Mouse (Mus musculus) forebrain, embryonic 15.5 days (tissue): ENCODE data around the gene Cyp2d40. TPM values are rescaled to one million over a fixed set of nuclear protein-coding genes. Genes with fewer than 3 reads are reported as not detected.
"Not testable (repeated sequence)": the region's sequence is repeated elsewhere in the genome, so short reads cannot be mapped to it uniquely, and the experiment has no call there.

ENCODE experiments used
- ATAC-seq: fragments of 200-750 bp; cut with Nextera tagmentation; replicated peaks from 2 replicates; pipeline ENCODE4 v1.8.0; 2017; ENCODE audit warnings: mild to moderate bottlenecking, moderate TSS enrichment, moderate library complexity
- H3K27ac ChIP-seq: fragments of 300-500 bp; sonication (generic); replicated peaks from 2 replicates; pipeline ENCODE4 v1.5.1; 2015; ENCODE audit warnings: mild to moderate bottlenecking, inconsistent platforms
- H3K27me3 ChIP-seq: fragments of 300-500 bp; sonication (generic); 2 replicates; pipeline ENCODE4 v1.6.1; 2015; ENCODE audit warnings: inconsistent platforms
- H3K36me3 ChIP-seq: fragments of 300-500 bp; sonication (generic); 2 replicates; pipeline ENCODE4 v1.6.1; 2015; ENCODE audit warnings: mild to moderate bottlenecking, inconsistent platforms
- H3K4me1 ChIP-seq: fragments of 300-500 bp; sonication (generic); 2 replicates; pipeline ENCODE4 v1.6.1; 2015; ENCODE audit warnings: inconsistent platforms
- H3K4me2 ChIP-seq: fragments of 300-500 bp; sonication (generic); replicated peaks from 2 replicates; pipeline ENCODE4 v1.6.1; 2015; ENCODE audit warnings: mild to moderate bottlenecking, inconsistent platforms
- H3K4me3 ChIP-seq: fragments of 300-500 bp; sonication (generic); 2 replicates; pipeline ENCODE4 v1.5.1; 2015; ENCODE audit warnings: mild to moderate bottlenecking, inconsistent platforms
- H3K9ac ChIP-seq: fragments of 300-500 bp; sonication (generic); replicated peaks from 2 replicates; pipeline ENCODE4 v1.6.1; 2015; ENCODE audit warnings: mild to moderate bottlenecking, inconsistent platforms
- H3K9me3 ChIP-seq: fragments of 300-500 bp; sonication (generic); 2 replicates; pipeline ENCODE4 v1.6.1; 2016; ENCODE audit warnings: inconsistent platforms
- WGBS: fragments of 180-500 bp; shearing (Covaris S2); methylation state at CpG from one replicate; pipeline ENCODE4 v1.1.7; 2015; ENCODE audit warnings: mixed read lengths; 5-methylcytosine and 5-hydroxymethylcytosine counted together
- microRNA-seq: library from miRNA; unstranded; fragments of <30 nt; microRNA quantifications from one replicate; pipeline ENCODE4, GENCODE M21; 2016
- polyA plus RNA-seq: library from polyadenylated mRNA; unstranded; fragments of >200 nt; fragmentation: Nextera tagmentation; extraction: Ambion mirVana; gene quantifications from 2 replicates; pipeline ENCODE4 v1.2.1, GENCODE M21; 2015

Gene Cyp2d40
- polyA plus RNA-seq, 1 experiment from 2014 or later, result not detected

DNA sequence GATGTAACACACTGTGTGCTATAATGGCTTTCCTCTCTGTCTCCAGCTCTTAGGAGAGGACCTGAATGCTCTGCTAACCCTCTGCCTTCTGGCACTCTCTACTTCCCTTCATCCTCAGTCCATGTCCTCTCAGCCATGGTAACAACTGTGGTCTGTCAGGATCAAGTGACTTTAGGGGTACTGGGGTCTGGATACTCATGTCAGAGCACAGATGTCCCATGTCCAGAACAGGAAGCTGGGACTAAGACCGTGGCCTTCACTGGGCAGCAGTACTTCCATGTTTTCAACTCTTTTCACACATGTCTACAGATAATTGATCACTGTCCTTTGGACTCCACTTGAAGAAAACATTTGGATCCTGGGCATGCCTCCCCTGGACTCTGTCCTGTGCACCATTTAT lies 19.8 kb upstream of the Cyp2d40 start:
- Histone ChIP-seq H3K36me3 (no peaks in the 10 kb centered on the region), H3K4me1 (no peaks in the 10 kb centered on the region), H3K4me3 (no peak overlapping the region), H3K27ac (no peak overlapping the region), H3K4me2 (no peak overlapping the region), H3K9ac (no peak overlapping the region), H3K9me3 (no peaks in the 10 kb centered on the region), H3K27me3 (no peaks in the 10 kb centered on the region)
- whole genome bisulfite sequencing, result 95% methylated on average over 1 of the region's 1 CpGs
- no peak for ATAC-seq

DNA sequence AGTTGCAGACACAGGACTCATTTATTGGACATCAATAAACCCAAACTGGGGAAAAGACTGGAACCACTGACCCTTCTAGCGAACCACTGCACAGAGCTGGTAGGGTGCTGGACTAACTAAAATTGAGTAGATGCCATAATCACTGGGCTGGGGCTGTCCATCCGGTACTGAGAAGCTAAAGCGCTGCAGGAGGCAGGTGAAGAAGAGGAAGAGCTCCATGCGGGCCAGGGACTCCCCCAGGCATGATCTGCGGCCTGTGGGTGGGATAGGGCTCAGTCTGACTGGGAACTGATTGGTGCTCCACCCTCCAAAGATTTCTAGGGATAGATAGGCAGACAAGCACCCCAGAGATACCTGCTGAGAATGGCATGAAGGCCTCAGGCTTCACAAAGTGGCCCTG lies 13.9 kb upstream of the Cyp2d40 start:
- H3K36me3 ChIP-seq, H3K4me3 ChIP-seq, H3K4me1 ChIP-seq, H3K9me3 ChIP-seq, H3K4me2 ChIP-seq, H3K27me3 ChIP-seq, ATAC-seq, H3K27ac ChIP-seq, H3K9ac ChIP-seq: not testable (repeated sequence)
- 87% methylated on average over 5 of the region's 5 CpGs for WGBS

DNA sequence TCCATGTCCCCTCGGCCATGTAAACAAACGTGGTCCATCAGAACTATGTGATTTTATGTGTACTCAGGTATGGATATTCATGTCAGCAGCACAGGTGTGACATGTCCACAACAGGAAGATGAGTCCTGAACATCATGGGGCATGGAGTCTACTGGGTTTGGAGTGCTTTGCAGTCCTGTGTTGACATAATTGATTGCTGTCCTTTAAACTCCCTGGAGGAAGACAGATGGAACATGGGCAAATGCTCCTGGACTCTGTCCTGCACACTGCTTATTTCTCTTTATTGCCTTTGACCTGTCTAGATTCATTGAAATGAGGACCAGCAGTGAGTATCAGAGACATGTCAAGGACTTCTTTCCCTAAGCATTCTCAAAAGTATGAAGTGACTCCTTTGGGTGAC lies 2.0 kb upstream of the Cyp2d40 start:
- Histone ChIP-seq H3K9ac (no peak overlapping the region), H3K9me3 (no peaks in the 10 kb centered on the region), H3K4me1 (no peaks in the 10 kb centered on the region), H3K27me3 (no peaks in the 10 kb centered on the region), H3K4me2 (no peak overlapping the region), H3K36me3 (no peaks in the 10 kb centered on the region), H3K27ac (no peak overlapping the region), H3K4me3 (no peak overlapping the region)
- WGBS, result 92% methylated on average over 2 of the region's 2 CpGs
- no peak for ATAC-seq

DNA sequence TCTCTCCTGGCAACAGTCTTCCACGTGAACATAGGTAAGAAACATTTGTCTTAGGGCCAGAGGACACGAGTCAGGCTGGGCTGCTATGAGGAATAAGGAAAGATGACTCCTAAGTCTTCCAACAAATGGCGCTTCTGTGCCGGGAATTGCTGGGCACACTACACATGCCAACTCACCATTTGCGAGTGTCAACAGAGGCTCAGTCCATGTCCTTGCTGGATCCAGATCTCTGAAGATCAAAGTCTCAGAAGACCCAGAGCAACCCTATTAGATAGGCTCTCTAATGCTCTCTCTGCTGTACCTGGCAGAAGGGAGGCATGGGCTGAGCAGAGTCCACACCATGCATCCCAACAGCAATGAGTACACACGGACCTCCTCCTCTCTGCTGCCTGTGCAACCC lies 898 bp upstream of the Cyp2d40 start:
- Histone ChIP-seq H3K27ac (no peak overlapping the region), H3K4me1 (no peaks in the 10 kb centered on the region), H3K9ac (no peak overlapping the region), H3K9me3 (no peaks in the 10 kb centered on the region), H3K27me3 (no peaks in the 10 kb centered on the region), H3K36me3 (no peaks in the 10 kb centered on the region), H3K4me3 (no peak overlapping the region), H3K4me2 (no peak overlapping the region)
- 81% methylated on average over 6 of the region's 6 CpGs for WGBS
- ATAC-seq, result no peak

DNA sequence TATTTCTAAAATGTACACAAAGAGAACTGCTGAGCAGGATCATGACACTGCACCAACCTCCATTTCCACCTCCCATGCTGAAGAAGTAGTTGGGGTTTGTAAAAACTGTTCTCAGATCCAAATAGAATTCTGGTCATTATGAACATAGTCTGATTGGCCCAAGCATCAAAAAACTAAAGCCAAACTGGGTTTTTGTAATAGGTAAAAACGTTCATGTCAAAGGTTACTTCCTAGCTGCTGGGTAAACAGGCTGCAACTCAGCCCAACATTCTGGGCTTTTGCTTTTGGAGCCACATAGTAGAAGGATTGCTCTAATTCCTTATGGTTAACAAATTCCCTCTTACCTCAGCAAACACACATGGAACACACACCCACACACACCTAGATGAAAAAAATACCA lies 15.8 kb downstream of the Cyp2d40 start:
- no peaks in the 10 kb centered on the region for H3K27me3 ChIP-seq
- no peak overlapping the region for H3K4me2 ChIP-seq
- no peaks in the 10 kb centered on the region for H3K4me1 ChIP-seq
- H3K27ac ChIP-seq, result no peak overlapping the region
- H3K9ac ChIP-seq, result no peak overlapping the region
- ATAC-seq, result no peak
- WGBS, result 67% methylated on average over 1 of the region's 1 CpGs
- H3K9me3 ChIP-seq, result no peaks in the 10 kb centered on the region
- no peaks in the 10 kb centered on the region for H3K36me3 ChIP-seq
- H3K4me3 ChIP-seq, result no peak overlapping the region

DNA sequence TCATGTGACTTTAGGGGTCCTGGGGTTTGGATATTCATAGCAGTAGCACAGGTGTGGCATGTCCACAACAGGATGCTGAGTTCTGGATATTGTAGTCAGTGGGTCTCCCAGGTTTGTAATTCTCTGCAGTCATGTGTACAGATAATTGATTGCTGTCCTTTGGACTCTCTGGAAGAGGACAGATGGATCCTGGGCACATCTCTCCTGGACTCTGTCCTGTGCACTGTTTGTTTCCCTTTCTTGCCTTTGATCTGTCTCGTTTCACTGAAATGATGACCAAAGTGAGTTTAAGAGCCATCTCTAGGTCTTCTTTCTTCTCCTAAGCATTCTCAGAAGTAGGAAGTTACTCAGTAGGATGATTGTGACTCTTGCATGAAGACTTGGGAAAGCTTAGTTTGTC lies 16.5 kb downstream of the Cyp2d40 start:
- Histone ChIP-seq H3K4me2 (no peak overlapping the region), H3K36me3 (no peaks in the 10 kb centered on the region), H3K9me3 (no peaks in the 10 kb centered on the region), H3K9ac (no peak overlapping the region), H3K4me1 (no peaks in the 10 kb centered on the region), H3K4me3 (no peak overlapping the region), H3K27me3 (no peaks in the 10 kb centered on the region), H3K27ac (no peak overlapping the region)
- 70% methylated on average over 1 of the region's 1 CpGs for WGBS
- ATAC-seq, result no peak

DNA sequence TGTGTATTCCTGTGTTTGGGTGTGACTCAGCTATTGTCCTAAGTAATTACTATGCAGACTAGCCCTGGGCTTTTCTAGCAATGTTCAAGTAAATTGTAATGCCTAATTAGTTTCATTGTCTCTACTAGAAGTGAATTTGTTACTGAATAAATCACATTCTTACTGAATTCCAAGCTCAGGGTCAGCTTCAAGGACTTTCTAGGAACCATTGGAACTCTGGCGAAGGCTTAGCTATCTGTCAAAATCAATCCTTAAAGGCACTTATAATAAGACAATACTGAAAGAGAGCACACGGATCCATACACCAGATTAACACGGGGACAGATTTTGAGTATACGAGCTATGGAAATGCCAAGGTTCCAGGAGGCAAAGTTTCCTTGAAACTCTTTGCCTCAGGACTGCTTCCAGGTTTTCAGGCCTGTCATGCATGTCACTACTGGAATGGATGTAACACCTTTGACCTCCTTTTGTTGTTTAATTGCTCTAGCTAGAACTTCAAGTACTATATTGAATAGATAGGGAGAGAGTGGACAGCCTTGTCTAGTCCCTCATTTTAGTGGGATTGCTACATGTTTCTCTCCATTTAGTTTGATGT lies 30.6 kb downstream of the Cyp2d40 start:
- H3K36me3 ChIP-seq, H3K27ac ChIP-seq, H3K4me2 ChIP-seq, H3K4me3 ChIP-seq, H3K4me1 ChIP-seq, H3K9ac ChIP-seq, ATAC-seq, H3K27me3 ChIP-seq, H3K9me3 ChIP-seq: not testable (repeated sequence)
- 82% methylated on average over 4 of the region's 4 CpGs for WGBS

Small RNA genes within 50 kb of the gene (microRNA-seq; reads per million reads assigned to microRNA genes)
- gene Gm27618, result not detected

Other genes with a start within 250 kb of the Cyp2d40 start
- gene Cyp2d12, start 209.1 kb downstream of the Cyp2d40 start, polyA plus RNA-seq, result not detected in 2 replicates
- not detected in 2 replicates for gene Cyp2d34, start 143.2 kb downstream of the Cyp2d40 start, polyA plus RNA-seq
- gene Cyp2d26, start 30.1 kb upstream of the Cyp2d40 start, polyA plus RNA-seq, result not detected in 2 replicates
- 18.2 and 18.7 TPM in 2 replicates for gene Tcf20, start 223.7 kb upstream of the Cyp2d40 start, polyA plus RNA-seq